Mouse (Mus musculus): ENCODE data around the gene Bcl2l10. TPM values are rescaled to one million over a fixed set of nuclear protein-coding genes. Genes with fewer than 3 reads are reported as not detected.

The Bcl2l10 gene
- not detected in 2 replicates for polyA plus RNA-seq (2015; fragmentation: Nextera tagmentation; extraction: Ambion mirVana)

DNA sequence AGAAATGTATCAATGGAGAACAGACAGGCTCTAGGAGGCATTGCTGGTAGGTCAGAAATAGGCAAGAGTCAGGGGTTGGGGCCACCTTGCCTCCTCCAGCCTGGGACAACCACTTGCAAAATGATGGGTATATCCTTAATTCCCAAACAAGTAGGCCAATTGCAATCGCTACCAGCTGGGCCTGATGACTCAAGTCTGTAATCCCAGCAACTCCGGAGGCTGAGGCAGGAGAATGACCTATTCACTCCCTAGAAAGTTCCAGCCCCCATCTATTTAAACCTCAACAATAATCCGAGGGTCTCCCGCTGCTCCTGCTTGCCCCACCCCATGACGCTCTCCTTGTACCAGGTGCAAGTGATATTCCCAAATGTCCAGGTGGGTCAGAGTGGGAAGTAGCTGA, at the start of gene Bcl2l10:
Gene Bcl2l10, plus strand, starts transcription at position 301 of the 400 bp plus-strand sequence.
- no peak for ATAC-seq
- 97% methylated on average over 5 of the region's 5 CpGs for whole genome bisulfite sequencing

DNA sequence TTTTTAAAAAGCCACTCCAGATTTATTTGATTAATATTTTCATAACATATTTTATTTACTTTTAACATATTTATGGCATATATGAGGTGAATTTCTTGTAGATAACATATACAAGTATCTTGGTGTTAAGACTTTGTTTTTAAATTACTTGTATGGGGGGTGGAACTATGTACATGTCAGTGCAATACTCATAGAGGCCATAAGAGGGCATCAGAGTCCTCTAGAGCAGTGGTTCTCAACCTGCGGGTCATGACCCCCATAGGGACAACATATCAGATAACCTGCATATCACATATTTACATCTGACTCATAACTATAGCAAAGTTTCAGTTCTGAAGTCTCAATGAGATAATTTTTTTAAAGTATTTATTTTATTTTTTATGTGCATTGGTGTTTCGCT, 48.2 kb upstream of the Bcl2l10 start:
- 85% methylated on average over 2 of the region's 2 CpGs for WGBS

More for the DNA sequence above, at the start of gene Bcl2l10:
- Histone ChIP-seq H3K4me2 (no peak within 1 kb of the TSS), H3K4me1 (no peaks in the 10 kb centered on the region), H3K9me3 (replicated peaks) (no peaks in the 10 kb centered on the region), H3K9ac (no peak within 1 kb of the TSS), H3K27me3 (no peaks in the 10 kb centered on the region), H3K27ac (no peak within 1 kb of the TSS), H3K4me3 (no peak within 1 kb of the TSS), H3K36me3 (ENCODE audit: poor library complexity, severe bottlenecking) (peaks cover 18% of the 10 kb centered on the region)

DNA sequence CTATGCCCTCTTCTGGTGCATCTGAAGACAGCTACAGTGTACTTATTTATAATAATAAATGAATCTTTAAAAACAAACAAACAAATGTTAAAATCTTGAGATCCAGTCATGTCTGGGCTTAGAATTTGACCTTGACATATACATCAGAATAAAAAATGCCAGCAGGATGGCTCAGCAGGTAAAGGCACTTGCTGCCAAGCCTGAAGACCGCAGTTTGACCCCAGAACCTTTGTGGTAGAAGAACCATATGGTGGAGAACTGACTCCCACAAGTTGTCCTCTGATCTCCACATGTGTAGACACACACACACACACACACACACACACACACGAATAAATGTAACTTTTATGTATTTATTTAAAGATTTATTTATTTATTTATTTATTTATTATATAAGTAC, 44.5 kb upstream of the Bcl2l10 start:
- Histone ChIP-seq H3K9ac (no peak overlapping the region), H3K27ac (no peak overlapping the region), H3K27me3 (no peaks in the 10 kb centered on the region), H3K4me1 (0 out of 2 replicates have a peak, but pooled peaks cover 3% of the 10 kb centered on the region), H3K9me3 (replicated peaks) (no peaks in the 10 kb centered on the region), H3K4me2 (no peak overlapping the region), H3K36me3 (ENCODE audit: poor library complexity, severe bottlenecking) (no peaks in the 10 kb centered on the region), H3K4me3 (no peak overlapping the region)
- ATAC-seq: no peak
- 77% methylated on average over 2 of the region's 2 CpGs for WGBS

More for the DNA sequence above, 48.2 kb upstream of the Bcl2l10 start:
- no peaks in the 10 kb centered on the region for H3K27me3 ChIP-seq
- no peak overlapping the region for H3K9ac ChIP-seq
- no peak for ATAC-seq
- H3K27ac ChIP-seq: no peak overlapping the region
- no peak overlapping the region for H3K4me3 ChIP-seq
- 0 out of 2 replicates have a peak, but pooled peaks cover 3% of the 10 kb centered on the region for H3K4me1 ChIP-seq
- no peaks in the 10 kb centered on the region for H3K9me3 ChIP-seq (replicated peaks)
- no peaks in the 10 kb centered on the region for H3K36me3 ChIP-seq (ENCODE audit: poor library complexity, severe bottlenecking)
- H3K4me2 ChIP-seq: no peak overlapping the region

GRCm38 (mm10) chr9:75303701-75304261, 43.8 kb upstream of the Bcl2l10 start:
- 35% methylated on average over 16 of the region's 16 CpGs for WGBS
- Histone ChIP-seq H3K36me3 (ENCODE audit: poor library complexity, severe bottlenecking) (no peaks in the 10 kb centered on the region), H3K4me1 (0 out of 2 replicates have a peak, but pooled peaks cover 3% of the 10 kb centered on the region), H3K27me3 (no peaks in the 10 kb centered on the region), H3K9ac (no peak overlapping the region), H3K4me3 (no peak overlapping the region), H3K27ac (no peak overlapping the region), H3K9me3 (replicated peaks) (no peaks in the 10 kb centered on the region), H3K4me2 (peak overlapping the region; percentile 34)
- ATAC-seq: no peak

GRCm38 (mm10) chr9:75304286-75304685, 43.3 kb upstream of the Bcl2l10 start:
- 30% methylated on average over 7 of the region's 7 CpGs for WGBS
- Histone ChIP-seq H3K9me3 (replicated peaks) (no peaks in the 10 kb centered on the region), H3K36me3 (ENCODE audit: poor library complexity, severe bottlenecking) (no peaks in the 10 kb centered on the region), H3K4me1 (0 out of 2 replicates have a peak, but pooled peaks cover 3% of the 10 kb centered on the region), H3K4me2 (peak overlapping the region; percentile 34), H3K9ac (no peak overlapping the region), H3K27me3 (no peaks in the 10 kb centered on the region), H3K27ac (no peak overlapping the region), H3K4me3 (no peak overlapping the region)
- no peak for ATAC-seq

DNA sequence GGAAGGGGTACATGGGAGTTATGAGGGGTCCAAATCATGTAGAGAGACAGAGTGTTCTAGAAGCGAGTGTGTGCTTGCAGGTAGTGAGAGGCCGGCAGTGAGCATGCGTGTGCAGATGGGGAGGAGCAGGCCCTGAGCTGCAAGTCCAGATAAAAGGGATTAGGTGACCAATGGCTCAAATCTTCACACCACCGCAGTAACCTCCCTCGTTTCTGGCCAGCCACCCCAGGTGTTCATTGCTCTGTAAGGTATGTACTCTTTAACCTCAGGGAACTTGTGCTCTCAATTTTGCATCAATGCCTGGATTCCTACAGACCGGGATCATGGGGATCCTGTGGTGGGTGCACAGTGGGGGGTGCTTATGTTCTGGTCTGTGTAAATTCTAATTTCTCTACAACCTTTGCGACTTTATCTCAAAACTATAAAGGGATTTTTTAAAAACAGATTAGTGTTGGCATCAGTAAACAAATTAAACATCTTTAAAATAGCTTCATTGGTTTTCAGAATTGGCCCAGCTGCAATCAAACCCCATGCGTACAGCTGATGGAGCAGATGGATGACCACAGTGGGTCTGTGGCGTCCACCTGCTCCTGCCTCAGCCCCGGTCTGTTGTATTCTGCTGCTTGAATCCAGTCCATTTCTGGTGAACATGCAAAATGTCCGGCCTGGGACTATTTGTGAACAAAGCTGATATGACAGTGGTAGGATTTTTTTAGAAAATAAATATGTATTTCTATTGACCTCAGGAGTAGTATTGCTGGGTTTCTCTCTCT, 41.2 kb upstream of the Bcl2l10 start, which contains the start of gene Gnb5:
Gene Gnb5, plus strand, starts transcription at position 163 of the 773 bp plus-strand sequence.
- Histone ChIP-seq H3K9me3 (replicated peaks) (no peaks in the 10 kb centered on the region), H3K27me3 (no peaks in the 10 kb centered on the region), H3K4me1 (0 out of 2 replicates have a peak, but pooled peaks cover 3% of the 10 kb centered on the region), H3K27ac (no peak within 1 kb of the TSS), H3K4me2 (no peak within 1 kb of the TSS), H3K36me3 (ENCODE audit: poor library complexity, severe bottlenecking) (no peaks in the 10 kb centered on the region), H3K4me3 (no peak within 1 kb of the TSS), H3K9ac (no peak within 1 kb of the TSS)
- WGBS: 74% methylated on average over 11 of the region's 11 CpGs
- ATAC-seq: no peak

DNA sequence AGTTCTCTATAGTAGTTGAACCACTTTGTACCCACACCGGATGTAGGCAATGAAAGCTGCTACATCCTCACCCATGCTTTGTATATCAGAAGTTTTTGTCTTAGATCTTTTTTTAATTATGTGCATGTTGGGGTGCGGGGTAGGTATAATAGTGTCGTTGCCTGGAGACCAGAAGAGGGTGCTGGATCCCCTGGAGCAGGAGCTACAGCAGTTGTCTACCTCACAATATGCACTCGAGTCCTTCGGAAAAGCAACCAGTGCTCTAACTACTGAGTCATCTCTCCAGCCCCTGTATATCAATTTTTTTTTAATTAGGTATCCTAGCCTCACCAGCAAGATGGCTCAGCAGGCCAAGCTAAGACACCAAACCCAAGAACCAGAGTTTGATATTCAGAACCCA, 40.5 kb upstream of the Bcl2l10 start:
- Histone ChIP-seq H3K4me3 (no peak overlapping the region), H3K9me3 (replicated peaks) (no peaks in the 10 kb centered on the region), H3K36me3 (ENCODE audit: poor library complexity, severe bottlenecking) (no peaks in the 10 kb centered on the region), H3K4me2 (no peak overlapping the region), H3K27ac (no peak overlapping the region), H3K9ac (no peak overlapping the region), H3K27me3 (no peaks in the 10 kb centered on the region), H3K4me1 (0 out of 2 replicates have a peak, but pooled peaks cover 3% of the 10 kb centered on the region)
- ATAC-seq: no peak
- 89% methylated on average over 5 of the region's 5 CpGs for WGBS

GRCm38 (mm10) chr9:75308621-75309020, 38.9 kb upstream of the Bcl2l10 start:
- no peak overlapping the region for H3K27ac ChIP-seq
- no peaks in the 10 kb centered on the region for H3K27me3 ChIP-seq
- H3K36me3 ChIP-seq (ENCODE audit: poor library complexity, severe bottlenecking): no peaks in the 10 kb centered on the region
- no peak overlapping the region for H3K9ac ChIP-seq
- no peak overlapping the region for H3K4me2 ChIP-seq
- ATAC-seq: no peak
- no peak overlapping the region for H3K4me3 ChIP-seq
- H3K4me1 ChIP-seq: peaks cover 7% of the 10 kb centered on the region; the same call in 1 of the 2 replicates
- H3K9me3 ChIP-seq (replicated peaks): no peaks in the 10 kb centered on the region
- WGBS: 62% methylated on average over 5 of the region's 5 CpGs

GRCm38 (mm10) chr9:75312008-75312407, 35.5 kb upstream of the Bcl2l10 start:
- H3K4me2 ChIP-seq: no peak overlapping the region
- no peak overlapping the region for H3K9ac ChIP-seq
- H3K27ac ChIP-seq: no peak overlapping the region
- no peak overlapping the region for H3K4me3 ChIP-seq
- H3K4me1 ChIP-seq: peaks cover 18% of the 10 kb centered on the region
- ATAC-seq: no peak
- H3K9me3 ChIP-seq (replicated peaks): no peaks in the 10 kb centered on the region
- 11% methylated on average over 4 of the region's 4 CpGs for WGBS
- no peaks in the 10 kb centered on the region for H3K36me3 ChIP-seq (ENCODE audit: poor library complexity, severe bottlenecking)
- no peaks in the 10 kb centered on the region for H3K27me3 ChIP-seq

DNA sequence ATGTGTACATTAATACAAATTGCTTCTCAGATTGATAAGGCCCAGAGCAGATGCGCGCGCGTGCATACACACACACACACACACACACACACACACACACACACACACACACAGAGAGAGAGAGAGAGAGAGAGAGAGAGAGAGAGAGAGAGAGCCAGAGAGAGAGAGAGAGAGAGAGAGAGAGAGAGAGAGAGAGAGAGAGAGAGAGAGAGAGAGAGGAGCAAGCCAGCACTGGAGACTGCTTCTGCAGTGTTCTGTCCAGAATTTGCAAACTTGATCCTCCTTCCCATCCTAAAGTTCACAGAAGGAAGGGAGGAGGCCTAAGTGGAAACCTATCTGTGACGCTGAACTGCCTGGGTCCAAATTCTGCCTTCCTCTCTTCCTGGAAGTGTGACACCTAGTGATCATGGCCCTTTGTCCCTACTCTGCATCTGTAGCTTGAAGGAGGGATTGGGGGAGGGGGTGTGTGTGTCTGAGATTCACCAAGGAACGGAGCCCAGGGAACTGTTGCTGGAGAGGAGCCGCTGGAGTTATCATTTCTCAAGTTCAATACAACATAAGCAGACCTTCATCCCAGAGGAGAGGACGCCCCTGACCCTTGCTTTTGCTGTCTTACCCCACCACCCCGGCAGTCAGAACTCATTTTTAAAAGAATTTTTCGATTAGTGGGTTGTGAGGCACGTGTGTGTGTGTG, 34.3 kb upstream of the Bcl2l10 start:
- Histone ChIP-seq H3K27ac (peak overlapping the region; percentile 59), H3K4me2 (peak overlapping the region; percentile 83), H3K4me1 (peaks cover 18% of the 10 kb centered on the region), H3K9ac (peak overlapping the region; percentile 82), H3K4me3 (peak overlapping the region; percentile 77), H3K9me3 (replicated peaks) (no peaks in the 10 kb centered on the region), H3K27me3 (no peaks in the 10 kb centered on the region), H3K36me3 (ENCODE audit: poor library complexity, severe bottlenecking) (no peaks in the 10 kb centered on the region)
- 2% methylated on average over 7 of the region's 11 CpGs for WGBS
- peak; percentile 26 for ATAC-seq

DNA sequence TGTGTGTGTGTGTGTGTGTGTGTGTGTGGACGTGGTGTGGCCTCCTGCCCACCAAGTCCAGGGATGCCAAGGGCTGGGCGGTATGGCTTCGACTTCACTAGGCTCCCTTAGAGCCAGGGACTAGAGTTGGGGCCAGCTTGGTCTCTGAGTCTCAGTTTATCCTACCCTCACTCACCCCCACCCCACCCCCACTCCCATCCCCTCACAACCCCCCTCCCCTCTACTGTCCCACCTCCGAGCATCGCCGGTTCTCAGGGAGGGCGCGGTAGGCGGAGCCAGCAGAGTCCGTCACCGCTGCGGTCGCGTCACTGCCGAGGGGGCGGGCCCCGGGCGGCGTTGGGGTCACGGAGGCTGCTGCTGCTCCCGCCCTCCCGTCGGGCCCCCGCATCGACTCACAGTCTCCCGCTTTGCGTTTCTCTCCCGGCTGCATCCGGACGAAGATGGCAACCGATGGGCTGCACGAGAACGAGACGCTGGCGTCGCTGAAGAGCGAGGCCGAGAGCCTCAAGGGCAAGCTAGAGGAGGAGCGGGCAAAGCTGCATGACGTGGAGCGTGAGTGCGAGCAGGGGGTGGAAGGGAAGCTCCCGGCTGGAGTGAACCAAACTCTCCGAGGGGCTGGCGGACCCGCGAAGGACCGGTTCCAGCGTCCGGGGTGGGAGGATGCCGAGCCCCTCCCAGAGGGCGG, 33.6 kb upstream of the Bcl2l10 start:
- no peaks in the 10 kb centered on the region for H3K9me3 ChIP-seq (replicated peaks)
- ATAC-seq: peak; percentile 87
- peak overlapping the region; percentile 82 for H3K9ac ChIP-seq
- H3K4me2 ChIP-seq: peak overlapping the region; percentile 83
- H3K4me3 ChIP-seq: peak overlapping the region; percentile 77
- WGBS: under 1% methylated on average over 49 of the region's 52 CpGs
- H3K27me3 ChIP-seq: no peaks in the 10 kb centered on the region
- peak overlapping the region; percentile 71 for H3K27ac ChIP-seq
- H3K4me1 ChIP-seq: peaks cover 18% of the 10 kb centered on the region
- no peaks in the 10 kb centered on the region for H3K36me3 ChIP-seq (ENCODE audit: poor library complexity, severe bottlenecking)
